Mouse (Mus musculus): Measurements from ENCODE around the gene Jdp2. TPM values are rescaled to one million over a fixed set of nuclear protein-coding genes. Genes with fewer than 3 reads are reported as not detected.

The Jdp2 gene
- polyA plus RNA-seq, 1 experiment from 2014 or later: 0.17 TPM

DNA sequence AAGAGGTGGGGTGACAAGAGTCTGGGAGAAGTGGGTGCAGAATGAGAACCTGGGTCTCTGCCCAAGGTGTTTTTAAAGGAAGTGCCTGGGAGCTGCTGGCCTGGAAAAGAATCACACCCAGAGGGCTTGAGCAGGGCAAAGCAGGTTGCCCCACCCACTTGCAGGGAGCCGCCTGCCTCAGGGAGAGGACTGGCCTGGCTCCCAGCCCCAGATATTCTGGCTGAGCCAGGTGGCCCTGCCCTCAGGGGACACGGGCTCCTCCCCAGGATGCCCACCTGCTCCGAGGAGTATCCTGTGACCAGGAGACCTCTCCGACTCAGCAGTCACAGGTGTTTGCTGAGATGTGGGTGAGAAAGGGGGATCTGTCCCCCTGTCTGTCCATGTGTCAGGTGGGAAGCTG lies 32.4 kb downstream of the Jdp2 start:
- WGBS: 67% methylated on average over 4 of the region's 4 CpGs
- H3K4me3 ChIP-seq (ENCODE audit: low read depth, low read length): no peak overlapping the region
- H3K9ac ChIP-seq (ENCODE audit: low read length): no peak overlapping the region
- DNase-seq (ENCODE audit: low spot score): no peak
- no peaks in the 10 kb centered on the region for H3K9me3 ChIP-seq (ENCODE audit: control insufficient read depth, low read length)
- ATAC-seq (ENCODE audit: insufficient number of reproducible peaks, low FRiP score, low TSS enrichment, low read depth): no peak
- no peak overlapping the region for H3K27ac ChIP-seq (replicated peaks; ENCODE audit: low read depth, low read length)
- no peak overlapping the region for H3K4me2 ChIP-seq (ENCODE audit: low read depth, severe bottlenecking)
- H3K36me3 ChIP-seq (ENCODE audit: control insufficient read depth, insufficient read depth, low read length): no peaks in the 10 kb centered on the region
- no peaks in the 10 kb centered on the region for H3K27me3 ChIP-seq (ENCODE audit: control insufficient read depth, insufficient read depth, low read length)
- H3K4me1 ChIP-seq (ENCODE audit: control insufficient read depth, insufficient read depth, low read length): peaks cover under 1% of the 10 kb centered on the region; the same call in 1 of the 2 replicates

GRCm38 (mm10) chr12:85632321-85632720 lies 33.5 kb downstream of the Jdp2 start:
- H3K36me3 ChIP-seq (ENCODE audit: control insufficient read depth, insufficient read depth, low read length): no peaks in the 10 kb centered on the region
- no peak overlapping the region for H3K27ac ChIP-seq (replicated peaks; ENCODE audit: low read depth, low read length)
- ATAC-seq (ENCODE audit: insufficient number of reproducible peaks, low FRiP score, low TSS enrichment, low read depth) (no peak), DNase-seq (ENCODE audit: low spot score) (no peak)
- no peaks in the 10 kb centered on the region for H3K4me1 ChIP-seq (ENCODE audit: control insufficient read depth, insufficient read depth, low read length)
- H3K4me2 ChIP-seq (ENCODE audit: low read depth, severe bottlenecking): no peak overlapping the region
- no peaks in the 10 kb centered on the region for H3K9me3 ChIP-seq (ENCODE audit: control insufficient read depth, low read length)
- 94% methylated on average over 10 of the region's 10 CpGs for WGBS
- H3K9ac ChIP-seq (ENCODE audit: low read length): no peak overlapping the region
- H3K4me3 ChIP-seq (ENCODE audit: low read depth, low read length): no peak overlapping the region
- H3K27me3 ChIP-seq (ENCODE audit: control insufficient read depth, insufficient read depth, low read length): no peaks in the 10 kb centered on the region

DNA sequence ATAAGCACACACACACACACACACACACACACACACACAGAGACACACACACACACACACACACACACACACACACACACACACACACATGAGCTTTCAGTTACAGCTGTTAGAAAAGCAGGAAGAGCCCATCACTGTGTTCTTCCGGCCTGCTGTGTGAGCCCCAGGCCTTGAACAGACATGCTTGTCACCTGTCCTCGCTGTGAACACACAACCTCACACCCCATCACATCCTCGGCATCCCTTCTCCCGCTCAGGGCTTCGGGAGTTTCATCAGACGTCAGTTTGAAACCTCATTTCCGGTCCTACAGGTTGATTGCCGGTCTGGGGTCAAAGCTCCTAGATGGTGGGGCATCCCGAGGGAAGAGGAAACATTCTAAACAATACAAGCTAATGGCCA lies 39.1 kb downstream of the Jdp2 start:
- H3K36me3 ChIP-seq (ENCODE audit: control insufficient read depth, insufficient read depth, low read length): no peaks in the 10 kb centered on the region
- no peak overlapping the region for H3K9ac ChIP-seq (ENCODE audit: low read length)
- no peaks in the 10 kb centered on the region for H3K27me3 ChIP-seq (ENCODE audit: control insufficient read depth, insufficient read depth, low read length)
- DNase-seq (ENCODE audit: low spot score): no peak
- no peak overlapping the region for H3K4me3 ChIP-seq (ENCODE audit: low read depth, low read length)
- no peak overlapping the region for H3K27ac ChIP-seq (replicated peaks; ENCODE audit: low read depth, low read length)
- ATAC-seq (ENCODE audit: insufficient number of reproducible peaks, low FRiP score, low TSS enrichment, low read depth): no peak
- H3K4me2 ChIP-seq (ENCODE audit: low read depth, severe bottlenecking): no peak overlapping the region
- 80% methylated on average over 9 of the region's 9 CpGs for WGBS
- H3K4me1 ChIP-seq (ENCODE audit: control insufficient read depth, insufficient read depth, low read length): no peaks in the 10 kb centered on the region
- H3K9me3 ChIP-seq (ENCODE audit: control insufficient read depth, low read length): no peaks in the 10 kb centered on the region

DNA sequence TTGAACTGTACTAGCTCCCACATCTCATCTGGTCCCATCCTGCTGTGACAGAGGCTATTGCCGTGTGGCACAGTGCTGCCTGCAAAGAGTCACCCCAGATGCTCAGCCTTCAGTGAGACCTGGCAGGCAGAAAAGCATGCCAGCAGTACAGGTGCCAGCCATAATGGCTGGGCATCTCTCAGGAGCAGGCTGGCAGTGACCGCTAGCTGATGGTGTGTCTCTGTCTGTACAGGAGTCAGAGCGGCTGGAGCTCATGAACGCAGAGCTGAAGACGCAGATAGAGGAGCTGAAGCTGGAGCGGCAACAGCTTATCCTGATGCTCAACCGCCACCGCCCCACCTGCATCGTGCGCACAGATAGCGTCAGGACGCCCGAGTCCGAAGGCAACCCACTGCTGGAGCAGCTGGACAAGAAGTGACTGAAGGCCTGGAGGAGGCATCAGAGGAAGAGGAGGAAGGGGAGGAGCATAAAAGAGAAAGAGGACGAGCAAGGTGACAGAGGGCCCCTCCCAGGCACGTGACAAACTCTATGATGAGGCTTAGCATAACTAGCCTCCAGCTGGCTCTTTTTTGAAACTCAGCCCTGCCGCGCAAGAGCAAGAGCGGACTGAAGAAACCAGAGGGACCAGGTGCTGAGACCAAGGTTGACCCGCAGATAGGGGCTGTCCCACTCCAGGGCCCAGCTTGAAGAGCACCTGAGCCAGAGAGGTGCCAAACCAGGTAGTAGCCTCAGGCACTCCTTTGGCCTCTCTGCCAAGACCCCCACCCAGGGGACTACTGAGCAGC lies 39.9 kb downstream of the Jdp2 start:
- Histone ChIP-seq H3K27ac (replicated peaks; ENCODE audit: low read depth, low read length) (no peak overlapping the region), H3K4me2 (ENCODE audit: low read depth, severe bottlenecking) (no peak overlapping the region), H3K27me3 (ENCODE audit: control insufficient read depth, insufficient read depth, low read length) (no peaks in the 10 kb centered on the region), H3K4me1 (ENCODE audit: control insufficient read depth, insufficient read depth, low read length) (no peaks in the 10 kb centered on the region), H3K36me3 (ENCODE audit: control insufficient read depth, insufficient read depth, low read length) (no peaks in the 10 kb centered on the region), H3K9me3 (ENCODE audit: control insufficient read depth, low read length) (no peaks in the 10 kb centered on the region), H3K9ac (ENCODE audit: low read length) (no peak overlapping the region), H3K4me3 (ENCODE audit: low read depth, low read length) (no peak overlapping the region)
- WGBS: 74% methylated on average over 20 of the region's 20 CpGs
- ATAC-seq (ENCODE audit: insufficient number of reproducible peaks, low FRiP score, low TSS enrichment, low read depth) (no peak), DNase-seq (ENCODE audit: low spot score) (no peak)

DNA sequence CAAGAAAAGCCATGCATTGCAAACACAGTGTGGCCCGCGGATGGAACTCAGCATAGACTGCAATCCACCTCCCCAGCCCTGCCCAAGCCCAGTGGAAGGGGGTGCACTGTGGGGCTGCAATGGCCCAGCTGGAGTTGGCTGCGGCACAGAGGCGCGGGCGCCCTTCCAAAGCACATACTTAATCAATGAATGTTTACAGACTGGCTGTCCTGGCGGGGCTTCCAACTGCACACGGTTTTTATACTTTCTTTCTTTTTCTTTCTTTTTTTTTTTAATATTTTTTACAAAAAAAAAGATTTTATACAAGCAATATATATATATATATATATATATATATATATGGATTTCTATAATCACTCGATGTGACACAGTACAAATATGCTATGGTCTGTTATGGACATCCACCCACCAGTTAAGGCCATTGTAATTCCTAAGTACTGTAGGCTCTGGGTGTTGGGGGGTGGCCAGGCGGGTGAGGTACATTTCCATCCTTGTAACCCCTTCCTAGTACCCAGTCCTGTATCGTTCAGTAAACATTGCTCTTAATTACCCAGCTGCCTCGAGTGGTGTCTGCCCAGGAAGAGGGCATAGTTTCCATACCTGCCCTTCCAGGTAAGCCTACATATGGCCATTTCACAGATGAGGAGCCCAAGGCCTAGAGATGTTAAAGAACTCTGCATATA lies 40.6 kb downstream of the Jdp2 start:
- no peak overlapping the region for H3K4me2 ChIP-seq (ENCODE audit: low read depth, severe bottlenecking)
- H3K4me1 ChIP-seq (ENCODE audit: control insufficient read depth, insufficient read depth, low read length): no peaks in the 10 kb centered on the region
- no peak for ATAC-seq (ENCODE audit: insufficient number of reproducible peaks, low FRiP score, low TSS enrichment, low read depth)
- H3K4me3 ChIP-seq (ENCODE audit: low read depth, low read length): no peak overlapping the region
- no peaks in the 10 kb centered on the region for H3K27me3 ChIP-seq (ENCODE audit: control insufficient read depth, insufficient read depth, low read length)
- H3K9ac ChIP-seq (ENCODE audit: low read length): no peak overlapping the region
- 85% methylated on average over 12 of the region's 12 CpGs for WGBS
- no peak overlapping the region for H3K27ac ChIP-seq (replicated peaks; ENCODE audit: low read depth, low read length)
- no peaks in the 10 kb centered on the region for H3K9me3 ChIP-seq (ENCODE audit: control insufficient read depth, low read length)
- DNase-seq (ENCODE audit: low spot score): no peak
- no peaks in the 10 kb centered on the region for H3K36me3 ChIP-seq (ENCODE audit: control insufficient read depth, insufficient read depth, low read length)

DNA sequence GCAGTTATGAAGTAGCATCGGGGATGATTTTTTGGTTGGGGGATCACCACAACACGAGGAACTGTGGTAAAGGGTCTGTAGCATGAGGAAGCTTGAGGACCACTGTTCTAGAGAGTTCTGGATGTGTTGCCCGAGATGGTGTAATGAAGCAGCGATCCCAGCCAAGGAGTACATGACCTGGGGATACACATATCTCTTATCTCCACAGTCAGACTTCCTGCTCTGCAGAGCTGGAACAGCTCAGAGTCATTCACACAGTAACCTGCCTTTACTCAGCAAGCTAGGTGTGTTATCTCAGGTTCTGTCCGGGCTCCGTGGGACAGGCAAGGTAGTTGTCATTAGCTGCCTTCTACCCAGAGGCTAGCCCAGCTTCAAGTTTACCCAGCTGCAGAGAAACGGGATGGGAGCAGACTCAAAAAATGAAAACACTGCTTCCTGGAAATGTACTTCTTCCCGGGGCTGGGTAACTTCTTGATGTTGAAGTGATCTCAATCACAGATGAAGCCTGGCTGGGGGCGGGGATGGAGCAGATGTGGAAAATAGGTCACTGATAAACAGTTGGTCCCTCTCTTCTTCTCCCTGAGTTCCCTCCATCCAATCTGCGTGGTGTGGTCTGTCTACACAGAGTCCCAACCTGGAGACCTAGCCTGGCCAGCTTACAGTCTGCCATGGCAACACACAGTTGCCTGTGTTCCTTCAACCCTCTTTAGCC lies 42.2 kb downstream of the Jdp2 start:
- DNase-seq (ENCODE audit: low spot score): no peak
- Histone ChIP-seq H3K27ac (replicated peaks; ENCODE audit: low read depth, low read length) (no peak overlapping the region), H3K4me3 (ENCODE audit: low read depth, low read length) (no peak overlapping the region), H3K4me1 (ENCODE audit: control insufficient read depth, insufficient read depth, low read length) (no peaks in the 10 kb centered on the region), H3K27me3 (ENCODE audit: control insufficient read depth, insufficient read depth, low read length) (no peaks in the 10 kb centered on the region), H3K9me3 (ENCODE audit: control insufficient read depth, low read length) (no peaks in the 10 kb centered on the region), H3K9ac (ENCODE audit: low read length) (no peak overlapping the region), H3K4me2 (ENCODE audit: low read depth, severe bottlenecking) (no peak overlapping the region), H3K36me3 (ENCODE audit: control insufficient read depth, insufficient read depth, low read length) (no peaks in the 10 kb centered on the region)
- WGBS: 85% methylated on average over 10 of the region's 10 CpGs
- no peak for ATAC-seq (ENCODE audit: insufficient number of reproducible peaks, low FRiP score, low TSS enrichment, low read depth)

GRCm38 (mm10) chr12:85641564-85641931 lies 42.7 kb downstream of the Jdp2 start:
- WGBS: 61% methylated on average over 4 of the region's 4 CpGs
- DNase-seq (ENCODE audit: low spot score): no peak
- Histone ChIP-seq H3K9me3 (ENCODE audit: control insufficient read depth, low read length) (no peaks in the 10 kb centered on the region), H3K4me3 (ENCODE audit: low read depth, low read length) (no peak overlapping the region), H3K27me3 (ENCODE audit: control insufficient read depth, insufficient read depth, low read length) (no peaks in the 10 kb centered on the region), H3K4me1 (ENCODE audit: control insufficient read depth, insufficient read depth, low read length) (no peaks in the 10 kb centered on the region), H3K9ac (ENCODE audit: low read length) (no peak overlapping the region), H3K36me3 (ENCODE audit: control insufficient read depth, insufficient read depth, low read length) (no peaks in the 10 kb centered on the region), H3K4me2 (ENCODE audit: low read depth, severe bottlenecking) (no peak overlapping the region), H3K27ac (replicated peaks; ENCODE audit: low read depth, low read length) (no peak overlapping the region)
- no peak for ATAC-seq (ENCODE audit: insufficient number of reproducible peaks, low FRiP score, low TSS enrichment, low read depth)

- Histone ChIP-seq H3K9ac (ENCODE audit: low read length) (no peak overlapping the region), H3K4me2 (ENCODE audit: low read depth, severe bottlenecking) (no peak overlapping the region), H3K9me3 (ENCODE audit: control insufficient read depth, low read length) (no peaks in the 10 kb centered on the region), H3K36me3 (ENCODE audit: control insufficient read depth, insufficient read depth, low read length) (no peaks in the 10 kb centered on the region), H3K27ac (replicated peaks; ENCODE audit: low read depth, low read length) (no peak overlapping the region), H3K27me3 (ENCODE audit: control insufficient read depth, insufficient read depth, low read length) (no peaks in the 10 kb centered on the region), H3K4me1 (ENCODE audit: control insufficient read depth, insufficient read depth, low read length) (no peaks in the 10 kb centered on the region), H3K4me3 (ENCODE audit: low read depth, low read length) (no peak overlapping the region)
- ATAC-seq (ENCODE audit: insufficient number of reproducible peaks, low FRiP score, low TSS enrichment, low read depth) (no peak), DNase-seq (ENCODE audit: low spot score) (no peak)
- 74% methylated on average over 5 of the region's 5 CpGs for WGBS
Measured at GRCm38 (mm10) chr12:85643735-85644134, 44.9 kb downstream of the Jdp2 start.

Measured in limb, embryonic 11.5 days (tissue).